Mouse (Mus musculus) forebrain, embryonic 14.5 days (tissue): ENCODE results near the gene Fam120a. TPM values are rescaled to one million over a fixed set of nuclear protein-coding genes. Genes with fewer than 3 reads are reported as not detected.
A peak's percentile ranks its signal among the peaks of the same experiment; 100 is the strongest.

Experiments used
- ATAC-seq: fragments of 200-750 bp; cut with Nextera tagmentation; 2 replicates; pipeline ENCODE4 v1.8.0; 2017; ENCODE audit warnings: mild to moderate bottlenecking, moderate library complexity
- DNase-seq: peaks from one replicate; pipeline ENCODE4 v3.0.0-alpha.2; 2015; ENCODE audit warnings: low spot score
- H3K27ac ChIP-seq: fragments of 300-500 bp; sonication (generic); 2 replicates; pipeline ENCODE4 v1.5.1; 2014; ENCODE audit warnings: low read depth, mild to moderate bottlenecking, control low read depth, low read length, moderate library complexity
- H3K27me3 ChIP-seq: fragments of 300-500 bp; sonication (generic); replicated peaks from 2 replicates; pipeline ENCODE4 v1.6.1; 2014; ENCODE audit warnings: low read length, control low read depth, mixed read lengths; ENCODE audit not compliant: control insufficient read depth, insufficient read depth
- H3K36me3 ChIP-seq: fragments of 300-500 bp; sonication (generic); 2 replicates; pipeline ENCODE4 v1.6.1; 2014; ENCODE audit warnings: low read length, control low read depth; ENCODE audit not compliant: control insufficient read depth, insufficient read depth
- H3K4me1 ChIP-seq: fragments of 300-500 bp; sonication (generic); 2 replicates; pipeline ENCODE4 v1.6.1; 2014; ENCODE audit warnings: antibody characterized with exemption, low read length, control low read depth; ENCODE audit not compliant: control insufficient read depth, insufficient read depth
- H3K4me2 ChIP-seq: fragments of 300-500 bp; sonication (generic); 2 replicates; pipeline ENCODE4 v1.6.1; 2014; ENCODE audit warnings: mild to moderate bottlenecking, control low read depth, low read length
- H3K4me3 ChIP-seq: fragments of 300-500 bp; sonication (generic); 2 replicates; pipeline ENCODE4 v1.5.1; 2014; ENCODE audit warnings: low read depth, low read length, control low read depth
- H3K9ac ChIP-seq: fragments of 300-500 bp; sonication (generic); 2 replicates; pipeline ENCODE4 v1.6.1; 2014; ENCODE audit warnings: mild to moderate bottlenecking, low read length, control low read depth, moderate library complexity
- H3K9me3 ChIP-seq: fragments of 300-500 bp; sonication (generic); replicated peaks from 2 replicates; pipeline ENCODE4 v1.6.1; 2016; ENCODE audit warnings: low read length, control low read depth, mixed read lengths; ENCODE audit not compliant: control insufficient read depth
- WGBS: fragments of 180-500 bp; shearing (Covaris S2); extraction: QIAGEN DNeasy Blood & Tissue Kit; methylation state at CpG from one replicate; pipeline ENCODE4 v1.1.7; 2014; 5-methylcytosine and 5-hydroxymethylcytosine counted together
- polyA plus RNA-seq: library from polyadenylated mRNA; unstranded; fragments of >200 nt; fragmentation: Nextera tagmentation; extraction: Ambion mirVana; gene quantifications from 2 replicates; pipeline ENCODE4 v1.2.1, GENCODE M21; 2014

Fam120a gene
- polyA plus RNA-seq, 1 experiment from 2014 or later = 18.7 TPM

DNA sequence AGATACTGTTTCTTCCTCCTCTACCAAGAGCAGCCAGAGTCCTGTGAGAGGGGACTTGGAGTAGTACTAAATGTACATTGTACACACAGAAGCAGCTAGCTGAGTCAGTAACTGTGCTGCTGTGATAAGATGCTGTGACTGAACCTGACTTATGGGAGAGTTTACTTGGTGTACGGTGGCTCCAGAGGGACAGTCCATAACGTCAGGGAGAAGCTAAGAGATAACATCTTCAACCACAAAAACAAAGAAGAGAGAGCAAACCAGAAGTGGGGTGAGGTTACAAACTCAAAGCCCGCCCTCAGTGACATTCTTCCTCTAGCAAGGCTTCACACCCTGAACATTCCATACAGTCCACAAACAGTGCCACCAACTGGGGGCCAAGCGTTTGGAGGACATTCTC is 122.5 kb downstream of the Fam120a start:
- H3K9ac ChIP-seq = no peak overlapping the region
- no peaks in the 10 kb centered on the region for H3K9me3 ChIP-seq
- WGBS = 88% methylated on average over 4 of the region's 4 CpGs
- H3K27ac ChIP-seq = no peak overlapping the region
- H3K4me1 ChIP-seq = peaks cover 12% of the 10 kb centered on the region
- 0 out of 2 replicates have a peak, but pooled peaks cover 4% of the 10 kb centered on the region for H3K36me3 ChIP-seq
- no peak overlapping the region for H3K4me2 ChIP-seq
- DNase-seq = no peak
- no peaks in the 10 kb centered on the region for H3K27me3 ChIP-seq
- no peak for ATAC-seq
- no peak overlapping the region for H3K4me3 ChIP-seq

DNA sequence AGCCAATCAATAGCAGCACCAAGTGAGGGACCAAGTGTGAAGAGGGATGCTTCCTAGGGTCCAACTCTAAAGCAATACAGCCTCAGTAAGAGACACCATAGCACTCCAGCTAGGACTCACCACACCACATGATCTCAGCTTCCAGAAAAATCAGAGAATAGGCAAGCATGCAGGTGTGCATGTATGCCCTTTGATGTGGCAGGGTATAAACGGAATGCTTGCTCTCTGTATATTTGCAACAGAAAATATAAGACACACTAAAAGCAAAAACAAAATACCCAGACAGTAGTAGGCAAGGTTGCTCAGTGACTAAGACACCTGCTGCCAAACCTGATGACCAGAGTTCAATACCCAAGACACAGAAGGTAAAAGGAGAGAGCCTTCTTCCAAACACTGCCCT is 124.3 kb downstream of the Fam120a start:
- no peaks in the 10 kb centered on the region for H3K9me3 ChIP-seq
- H3K9ac ChIP-seq = no peak overlapping the region
- DNase-seq (no peak), ATAC-seq (no peak)
- WGBS = 91% methylated on average over 1 of the region's 1 CpGs
- no peak overlapping the region for H3K4me2 ChIP-seq
- H3K36me3 ChIP-seq = 0 out of 2 replicates have a peak, but pooled peaks cover 3% of the 10 kb centered on the region
- H3K4me3 ChIP-seq = no peak overlapping the region
- H3K27ac ChIP-seq = no peak overlapping the region
- H3K4me1 ChIP-seq = 0 out of 2 replicates have a peak, but pooled peaks cover 3% of the 10 kb centered on the region
- no peaks in the 10 kb centered on the region for H3K27me3 ChIP-seq

DNA sequence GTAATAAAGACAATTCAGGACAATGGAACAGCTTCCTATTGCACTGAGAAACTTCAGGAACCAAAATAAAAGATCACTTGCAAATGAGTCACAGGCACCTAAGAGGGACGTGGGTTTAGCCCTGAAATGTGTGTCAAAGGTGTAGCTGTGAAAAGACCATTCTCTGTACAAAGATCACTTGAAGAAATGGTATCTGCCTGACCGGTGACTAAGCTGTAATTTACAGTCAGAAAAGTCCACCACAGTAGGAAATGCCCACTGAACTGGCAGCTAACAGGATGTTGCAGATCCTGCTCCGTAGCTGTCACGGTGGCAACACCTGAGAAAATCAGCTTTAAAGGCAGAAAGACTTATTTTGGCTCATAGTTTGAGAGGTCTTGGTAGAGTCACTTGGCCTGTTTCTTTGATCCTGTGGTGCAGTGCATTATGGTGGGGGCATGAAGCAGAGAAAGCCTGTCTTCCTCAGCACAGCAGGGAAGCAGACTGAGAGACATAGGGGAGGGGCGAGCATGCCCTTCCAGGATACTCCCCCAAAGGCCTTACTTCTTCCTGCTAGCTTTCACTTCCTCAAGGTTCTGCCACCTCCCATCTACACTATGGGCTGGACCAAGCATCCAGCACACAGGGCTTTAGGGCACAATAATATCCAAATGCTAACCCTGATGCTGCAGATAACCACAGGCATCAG is 125.8 kb downstream of the Fam120a start:
- no peak for DNase-seq
- Histone ChIP-seq H3K9ac (no peak overlapping the region), H3K27ac (no peak overlapping the region), H3K4me1 (no peaks in the 10 kb centered on the region), H3K4me2 (no peak overlapping the region), H3K4me3 (no peak overlapping the region), H3K9me3 (no peaks in the 10 kb centered on the region), H3K27me3 (no peaks in the 10 kb centered on the region), H3K36me3 (no peaks in the 10 kb centered on the region)
- ATAC-seq = no peak
- 76% methylated on average over 5 of the region's 5 CpGs for WGBS

DNA sequence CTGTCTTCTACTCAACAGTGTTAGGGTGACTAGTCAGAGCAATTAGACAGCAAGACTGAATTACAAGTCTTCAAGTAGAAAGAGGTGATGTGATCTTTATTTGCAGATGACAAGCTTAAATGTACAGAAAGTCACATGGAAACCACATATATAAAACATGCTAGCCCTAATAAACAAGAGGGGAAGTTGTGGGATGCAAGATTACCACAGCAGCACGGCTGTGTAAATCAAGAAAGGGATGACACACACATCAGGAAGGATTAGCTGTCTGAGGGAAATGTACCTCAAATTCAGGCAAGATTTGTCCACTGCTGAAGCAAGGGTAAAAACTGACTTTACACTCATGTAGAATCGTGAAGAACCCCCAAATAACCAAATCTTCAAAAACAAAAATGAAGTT is 129.5 kb downstream of the Fam120a start:
- Histone ChIP-seq H3K9me3 (no peaks in the 10 kb centered on the region), H3K4me1 (no peaks in the 10 kb centered on the region), H3K4me2 (no peak overlapping the region), H3K4me3 (no peak overlapping the region), H3K27me3 (no peaks in the 10 kb centered on the region), H3K9ac (no peak overlapping the region), H3K27ac (no peak overlapping the region), H3K36me3 (no peaks in the 10 kb centered on the region)
- no peak for DNase-seq
- ATAC-seq = no peak
- 86% methylated on average over 2 of the region's 2 CpGs for WGBS

DNA sequence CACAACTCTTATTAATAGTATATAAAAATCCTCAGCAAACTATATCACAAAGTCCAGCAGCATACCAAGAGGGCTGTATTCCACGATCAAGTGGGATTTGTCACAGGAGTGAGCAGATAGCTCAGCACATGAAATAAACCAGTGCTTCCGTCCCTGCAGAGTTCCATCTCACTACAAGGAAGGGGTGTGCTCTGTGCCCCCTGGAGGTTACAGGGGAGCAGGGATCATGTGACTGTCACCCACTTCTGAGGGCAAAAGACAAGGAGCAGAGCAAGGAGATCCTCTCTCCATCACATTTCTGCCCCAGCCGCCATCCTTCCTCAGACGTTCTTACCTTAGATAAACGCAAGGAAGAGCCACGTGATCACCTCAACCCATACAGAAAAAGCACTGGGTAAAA is 130.3 kb downstream of the Fam120a start:
- ATAC-seq = no peak
- no peak overlapping the region for H3K9ac ChIP-seq
- no peak overlapping the region for H3K4me3 ChIP-seq
- H3K36me3 ChIP-seq = 0 out of 2 replicates have a peak, but pooled peaks cover 2% of the 10 kb centered on the region
- no peaks in the 10 kb centered on the region for H3K9me3 ChIP-seq
- 92% methylated on average over 6 of the region's 6 CpGs for WGBS
- H3K4me1 ChIP-seq = no peaks in the 10 kb centered on the region
- no peak for DNase-seq
- H3K27me3 ChIP-seq = no peaks in the 10 kb centered on the region
- no peak overlapping the region for H3K27ac ChIP-seq
- H3K4me2 ChIP-seq = no peak overlapping the region

DNA sequence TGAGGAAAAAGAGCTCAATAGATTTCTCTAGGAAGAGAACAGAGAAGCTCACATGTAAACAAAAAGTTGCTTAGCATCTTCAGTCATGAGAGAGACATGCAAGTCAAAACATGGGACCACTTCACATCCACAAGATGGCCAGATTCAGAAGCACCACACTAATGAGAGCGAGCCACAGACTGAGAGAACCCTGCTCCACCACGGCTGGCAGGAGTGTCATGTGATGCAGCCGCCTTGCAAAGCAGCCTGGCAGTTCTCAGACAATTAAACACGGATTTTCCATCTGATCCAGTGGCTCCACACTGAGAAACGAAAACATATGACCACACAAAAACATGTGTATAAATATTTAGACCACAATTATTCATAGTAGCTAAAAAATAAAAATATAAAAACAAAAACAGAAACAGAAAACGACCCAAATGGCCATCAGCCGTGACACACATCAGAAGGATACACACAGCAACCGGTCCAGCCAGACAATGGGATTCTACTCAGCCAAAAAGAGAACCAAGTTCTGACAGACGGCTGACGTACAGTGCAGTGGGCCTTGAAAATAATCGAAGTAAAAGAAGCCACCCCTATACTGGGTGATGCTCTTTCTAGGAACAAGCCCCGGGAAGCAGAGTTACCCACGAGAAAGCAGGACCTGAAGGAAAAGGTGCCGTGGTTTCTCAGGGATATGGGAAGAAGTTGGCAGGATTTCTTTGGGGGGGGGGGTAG is 137.1 kb downstream of the Fam120a start:
- Histone ChIP-seq H3K27me3 (no peaks in the 10 kb centered on the region), H3K36me3 (peaks cover 44% of the 10 kb centered on the region), H3K9me3 (no peaks in the 10 kb centered on the region), H3K4me2 (no peak overlapping the region), H3K4me1 (peaks cover 3% of the 10 kb centered on the region; the same call in 1 of the 2 replicates), H3K4me3 (no peak overlapping the region), H3K27ac (peak overlapping the region; percentile 82), H3K9ac (no peak overlapping the region)
- DNase-seq = peak; percentile 74
- 62% methylated on average over 14 of the region's 14 CpGs for WGBS
- peak; percentile 83 for ATAC-seq

DNA sequence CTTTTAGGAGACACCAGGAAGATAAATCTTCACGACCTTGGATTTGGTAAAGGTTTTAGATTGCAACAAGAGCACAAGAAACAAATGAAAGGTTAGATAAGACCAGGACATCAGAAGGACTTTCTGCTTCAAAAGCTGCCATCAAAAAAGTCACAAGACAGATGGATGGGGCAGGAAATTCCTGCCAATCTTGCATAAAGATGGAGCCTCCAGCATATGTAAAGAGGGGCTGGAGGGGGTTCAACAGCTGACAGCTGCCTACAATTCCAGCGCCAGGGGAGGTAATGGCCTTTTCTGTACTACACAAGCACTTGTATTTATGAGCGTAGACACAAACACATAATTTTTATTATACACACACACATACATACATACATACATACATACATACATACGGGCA is 138.0 kb downstream of the Fam120a start:
- H3K9ac ChIP-seq = no peak overlapping the region
- no peaks in the 10 kb centered on the region for H3K27me3 ChIP-seq
- no peak overlapping the region for H3K4me2 ChIP-seq
- peaks cover 53% of the 10 kb centered on the region for H3K36me3 ChIP-seq
- ATAC-seq (peak; percentile 60; the same call in 1 of the 2 replicates), DNase-seq (peak; percentile 71)
- no peaks in the 10 kb centered on the region for H3K9me3 ChIP-seq
- H3K27ac ChIP-seq = no peak overlapping the region
- H3K4me3 ChIP-seq = no peak overlapping the region
- 76% methylated on average over 4 of the region's 4 CpGs for WGBS
- peaks cover 3% of the 10 kb centered on the region; the same call in 1 of the 2 replicates for H3K4me1 ChIP-seq
